Mouse (Mus musculus): ENCODE data around the gene Ssbp2.

Ssbp2 gene

GRCm38 (mm10) chr13:91529821-91530220 lies 69.7 kb downstream of the Ssbp2 start:
- DNase-seq (ENCODE audit: low spot score) = no peak

GRCm38 (mm10) chr13:91536711-91537110 lies 76.6 kb downstream of the Ssbp2 start:
- DNase-seq (ENCODE audit: low spot score) = no peak

- no peak for DNase-seq (ENCODE audit: low spot score)
These were observed 80.3 kb downstream of the Ssbp2 start for GRCm38 (mm10) chr13:91540145-91541068.

- no peak for DNase-seq (ENCODE audit: low spot score)
These were observed 81.0 kb downstream of the Ssbp2 start for GRCm38 (mm10) chr13:91541069-91541429.

GRCm38 (mm10) chr13:91543555-91543954 lies 83.5 kb downstream of the Ssbp2 start:
- no peak for DNase-seq (ENCODE audit: low spot score)

GRCm38 (mm10) chr13:91564047-91564446 lies 104.0 kb downstream of the Ssbp2 start:
- no peak for DNase-seq (ENCODE audit: low spot score)

- no peak for DNase-seq (ENCODE audit: low spot score)
These were observed 104.7 kb downstream of the Ssbp2 start for GRCm38 (mm10) chr13:91564755-91565154.

GRCm38 (mm10) chr13:91581504-91581903 lies 121.4 kb downstream of the Ssbp2 start:
- no peak for DNase-seq (ENCODE audit: low spot score)

GRCm38 (mm10) chr13:91582212-91582611 lies 122.1 kb downstream of the Ssbp2 start:
- no peak for DNase-seq (ENCODE audit: low spot score)

- DNase-seq (ENCODE audit: low spot score) = no peak
These were observed 126.3 kb downstream of the Ssbp2 start for GRCm38 (mm10) chr13:91586368-91586767.

GRCm38 (mm10) chr13:91588475-91588874 lies 128.4 kb downstream of the Ssbp2 start:
- DNase-seq (ENCODE audit: low spot score) = no peak

GRCm38 (mm10) chr13:91591863-91592262 lies 131.8 kb downstream of the Ssbp2 start:
- no peak for DNase-seq (ENCODE audit: low spot score)

- DNase-seq (ENCODE audit: low spot score) = no peak
These were observed 135.2 kb downstream of the Ssbp2 start for GRCm38 (mm10) chr13:91595284-91595683.

- no peak for DNase-seq (ENCODE audit: low spot score)
These were observed 139.5 kb downstream of the Ssbp2 start for GRCm38 (mm10) chr13:91599594-91599993.

GRCm38 (mm10) chr13:91605043-91605840 lies 145.2 kb downstream of the Ssbp2 start:
- no peak for DNase-seq (ENCODE audit: low spot score)

GRCm38 (mm10) chr13:91610601-91611000 lies 150.5 kb downstream of the Ssbp2 start:
- no peak for DNase-seq (ENCODE audit: low spot score)

GRCm38 (mm10) chr13:91611909-91612308 lies 151.8 kb downstream of the Ssbp2 start:
- no peak for DNase-seq (ENCODE audit: low spot score)

- DNase-seq (ENCODE audit: low spot score) = no peak
These were observed 152.5 kb downstream of the Ssbp2 start for GRCm38 (mm10) chr13:91612578-91612977.

GRCm38 (mm10) chr13:91616050-91616449 lies 156.0 kb downstream of the Ssbp2 start:
- no peak for DNase-seq (ENCODE audit: low spot score)

GRCm38 (mm10) chr13:91616876-91617275 lies 156.8 kb downstream of the Ssbp2 start:
- DNase-seq (ENCODE audit: low spot score) = no peak

GRCm38 (mm10) chr13:91619431-91619830 lies 159.3 kb downstream of the Ssbp2 start:
- DNase-seq (ENCODE audit: low spot score) = no peak

- DNase-seq (ENCODE audit: low spot score) = no peak
These were observed 160.5 kb downstream of the Ssbp2 start for GRCm38 (mm10) chr13:91620541-91620940.

- no peak for DNase-seq (ENCODE audit: low spot score)
These were observed 171.3 kb downstream of the Ssbp2 start for GRCm38 (mm10) chr13:91631291-91631799.
